ENCODE assay signal across 20 mouse cellular contexts in the genomic region with DNA sequence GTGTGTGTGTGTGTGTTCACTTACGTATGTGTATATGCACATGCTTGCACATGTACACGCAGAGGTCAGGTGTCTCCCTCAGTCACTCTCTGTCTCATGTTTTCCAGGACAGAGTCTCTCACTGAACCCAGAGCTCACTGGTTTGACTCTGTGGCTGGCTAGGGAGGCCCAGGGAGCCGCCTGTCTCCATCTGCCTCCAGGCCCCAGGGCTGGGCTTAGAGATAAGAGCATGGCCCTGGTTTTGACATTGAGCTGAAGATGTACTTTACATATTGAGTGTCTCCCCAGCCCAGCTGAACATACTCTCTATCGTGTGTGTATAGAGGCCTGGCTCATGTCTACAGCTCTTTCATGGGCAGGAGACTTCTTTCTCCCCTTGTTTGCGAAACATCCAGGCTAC.
A peak's percentile ranks its signal among the peaks of the same experiment; 100 is the strongest.
DNase-seq lines count a peak whose midpoint lies in the region; ATAC-seq lines count a peak whose summit lies in the region.
"Had no signal": no experiment of that assay in that cellular context is flagged by ENCODE, and none has a peak within 500 bp of the region (broad histone marks: within the 10 kb centered on the region; RNA-seq: fewer than 3 reads in every experiment).

No protein-coding gene starts in this region.

- H3K4me1 ChIP-seq in heart, embryonic 11.5 days (ENCODE audit: control insufficient read depth, insufficient read depth, low read length), result no peaks in the 10 kb centered on the region
- H3K4me1 ChIP-seq in liver, embryonic 15.5 days (replicated peaks), result peaks cover 18% of the 10 kb centered on the region
- H3K4me1 ChIP-seq: hindbrain, embryonic 15.5 days; kidney, embryonic 15.5 days; limb, embryonic 15.5 days; midbrain, embryonic 13.5 days had no signal

- peak; percentile 76 for DNase-seq in heart, adult 11 months
- peak; percentile 48 for DNase-seq in c-Kit-positive CD71-positive TER-119-positive erythroid progenitor cells, embryonic 14.5 days (ENCODE audit: low spot score)
- no peak for DNase-seq in left cerebral cortex, postnatal 14 days (ENCODE audit: low spot score in 2 of 2)
- no peak for DNase-seq in kidney, adult 9 months
- DNase-seq: adrenal gland, adult 8-10 months; gastrocnemius, adult 2 months; kidney, postnatal 4 days; lung, postnatal 10 days; thymus, adult 2 months had no signal

- no peak overlapping the region for H3K4me2 ChIP-seq in heart, embryonic 11.5 days
- peak overlapping the region; percentile 5; the same call in 1 of the 2 replicates for H3K4me2 ChIP-seq in liver, embryonic 15.5 days
- H3K4me2 ChIP-seq: hindbrain, embryonic 15.5 days; kidney, embryonic 15.5 days; limb, embryonic 15.5 days; midbrain, embryonic 13.5 days had no signal

- intact Hi-C loops in left cerebral cortex, postnatal 14 days (cut with DNase I), result loop anchor here (10.0 kb wide), 1 partner anchor 231 kb away; no protein-coding TSS in a partner anchor

- H3K27me3 ChIP-seq in heart, embryonic 11.5 days (ENCODE audit: control insufficient read depth, insufficient read depth, low read length), result no peaks in the 10 kb centered on the region
- no peaks in the 10 kb centered on the region; the same call in 1 of the 2 replicates for H3K27me3 ChIP-seq in liver, embryonic 15.5 days
- H3K27me3 ChIP-seq: hindbrain, embryonic 15.5 days; limb, embryonic 15.5 days; midbrain, embryonic 13.5 days had no signal

- no peak overlapping the region for H3K9ac ChIP-seq in heart, embryonic 11.5 days (ENCODE audit: low read depth, low read length)
- H3K9ac ChIP-seq in liver, embryonic 15.5 days, result no peak overlapping the region
- H3K9ac ChIP-seq: hindbrain, embryonic 15.5 days; kidney, embryonic 15.5 days; limb, embryonic 15.5 days; midbrain, embryonic 13.5 days had no signal

- no peaks in the 10 kb centered on the region for H3K9me3 ChIP-seq in heart, embryonic 11.5 days (replicated peaks; ENCODE audit: control insufficient read depth, low read length)
- H3K9me3 ChIP-seq in liver, embryonic 15.5 days (replicated peaks), result no peaks in the 10 kb centered on the region
- H3K9me3 ChIP-seq: G1E; heart, embryonic 10.5 days; hindbrain, embryonic 15.5 days; kidney, embryonic 15.5 days; limb, embryonic 15.5 days; midbrain, embryonic 13.5 days had no signal

- H3K36me3 ChIP-seq in heart, embryonic 11.5 days (ENCODE audit: control insufficient read depth, insufficient read depth, low read length), result no peaks in the 10 kb centered on the region
- no peaks in the 10 kb centered on the region for H3K36me3 ChIP-seq in liver, embryonic 15.5 days (replicated peaks)
- H3K36me3 ChIP-seq: G1E; heart, embryonic 10.5 days; hindbrain, embryonic 15.5 days; kidney, embryonic 15.5 days; limb, embryonic 15.5 days; midbrain, embryonic 13.5 days had no signal

- ATAC-seq in heart, embryonic 11.5 days (replicated peaks; ENCODE audit: insufficient number of reproducible peaks, low FRiP score, low TSS enrichment), result no peak
- peak; percentile 89 for ATAC-seq in liver, embryonic 15.5 days (ENCODE audit: insufficient read depth)
- no peak for ATAC-seq in frontal cortex, adult (ENCODE audit: low TSS enrichment)
- ATAC-seq: intestine, postnatal 0 days; midbrain, embryonic 13.5 days had no signal

- no peak overlapping the region for H3K4me3 ChIP-seq in heart, embryonic 11.5 days (ENCODE audit: low read depth, low read length)
- no peak overlapping the region for H3K4me3 ChIP-seq in liver, embryonic 15.5 days (replicated peaks)
- H3K4me3 ChIP-seq: gastrocnemius, adult 2 months; heart, embryonic 10.5 days; hindbrain, embryonic 15.5 days; kidney, embryonic 15.5 days; left cerebral cortex, adult 2 months; limb, embryonic 15.5 days; midbrain, embryonic 13.5 days had no signal

- no peak overlapping the region for H3K27ac ChIP-seq in heart, embryonic 11.5 days (ENCODE audit: low read depth, low read length)
- no peak overlapping the region for H3K27ac ChIP-seq in liver, embryonic 15.5 days (replicated peaks)
- H3K27ac ChIP-seq: gastrocnemius, adult 2 months; heart, embryonic 10.5 days; hindbrain, embryonic 15.5 days; kidney, embryonic 15.5 days; left cerebral cortex, adult 2 months; limb, embryonic 15.5 days; midbrain, embryonic 13.5 days had no signal

- WGBS in heart, embryonic 11.5 days (ENCODE audit: insufficient replicate concordance), result 61% methylated on average over 5 of the region's 5 CpGs
- 37% methylated on average over 5 of the region's 5 CpGs for WGBS in liver, embryonic 15.5 days (ENCODE audit: insufficient replicate concordance)

Comparison
In these comparisons a context has a peak if more than half of its experiments do, and no peak if none do; other contexts are left out.
1. DNase-seq: peak in heart, adult 11 months (single experiment) and c-Kit-positive CD71-positive TER-119-positive erythroid progenitor cells, embryonic 14.5 days (single experiment); none in left cerebral cortex, postnatal 14 days (0 of 2) and kidney, adult 9 months (single experiment).